8 mouse cellular contexts compared by ENCODE assay signal in the genomic region with DNA sequence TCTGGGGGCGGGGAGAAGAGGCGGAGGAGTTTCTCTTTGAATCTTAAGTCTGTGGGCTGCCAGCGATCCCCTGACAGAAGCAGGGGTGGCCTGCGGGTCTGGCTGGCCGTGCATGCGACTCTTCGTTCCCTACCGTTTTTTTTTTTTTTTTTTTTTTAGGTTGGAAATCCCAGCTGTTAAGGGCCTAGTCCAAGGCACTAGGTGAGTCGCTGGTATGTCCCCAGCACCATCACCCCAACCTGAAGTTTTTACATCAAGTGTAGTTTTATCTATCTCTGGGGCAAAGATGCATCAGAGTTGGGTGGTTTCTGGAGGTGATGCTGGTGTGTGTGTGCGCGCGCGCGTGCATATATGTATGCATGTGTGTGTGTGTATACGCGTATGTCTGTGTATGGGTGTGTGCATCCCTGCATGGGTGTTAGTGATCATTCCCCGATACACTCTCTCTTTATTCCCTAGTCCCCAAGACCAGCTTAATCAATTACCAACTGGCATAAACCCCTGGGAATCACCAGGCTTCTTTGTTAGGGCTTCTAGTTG. TPM values are rescaled to one million over a fixed set of nuclear protein-coding genes. Genes with fewer than 3 reads are reported as not detected.
DNase-seq lines count a peak whose midpoint lies in the region; ATAC-seq and TF ChIP-seq lines count a peak whose summit lies in the region.

No protein-coding gene starts in this region.

- H3K4me2 ChIP-seq in intestine, embryonic 14.5 days (ENCODE audit: low read length): peak overlapping the region; percentile 93
- peak overlapping the region; percentile 98 for H3K4me2 ChIP-seq in midbrain, postnatal 0 days (ENCODE audit: low read depth, low read length, poor library complexity, severe bottlenecking)

- no peak overlapping the region for H3K27ac ChIP-seq in layer of hippocampus, adult 2 months
- H3K27ac ChIP-seq in embryonic facial prominence, embryonic 10.5 days (replicated peaks): no peak overlapping the region
- no peak overlapping the region for H3K27ac ChIP-seq in intestine, embryonic 14.5 days (ENCODE audit: low read depth)
- no peak overlapping the region for H3K27ac ChIP-seq in midbrain, postnatal 0 days (ENCODE audit: low read depth, low read length)

- no peak overlapping the region for H3K9ac ChIP-seq in intestine, embryonic 14.5 days (ENCODE audit: low read length)
- H3K9ac ChIP-seq in midbrain, postnatal 0 days (replicated peaks; ENCODE audit: low read length, poor library complexity, severe bottlenecking): 0 out of 2 replicates have a peak overlapping the region, but pooled peaks have one; percentile 91

- WGBS in embryonic facial prominence, embryonic 10.5 days: 6% methylated on average over 17 of the region's 17 CpGs
- WGBS in intestine, embryonic 14.5 days: 12% methylated on average over 17 of the region's 17 CpGs
- 7% methylated on average over 17 of the region's 17 CpGs for WGBS in midbrain, postnatal 0 days

- no peaks in the 10 kb centered on the region for H3K36me3 ChIP-seq in embryonic facial prominence, embryonic 10.5 days (replicated peaks)
- H3K36me3 ChIP-seq in intestine, embryonic 14.5 days (ENCODE audit: control insufficient read depth, insufficient read depth, low read length): no peaks in the 10 kb centered on the region
- H3K36me3 ChIP-seq in midbrain, postnatal 0 days (ENCODE audit: insufficient read depth, low read length): no peaks in the 10 kb centered on the region

- peaks cover 87% of the 10 kb centered on the region for H3K27me3 ChIP-seq in embryonic facial prominence, embryonic 10.5 days (replicated peaks; ENCODE audit: low read depth, poor library complexity, severe bottlenecking)
- H3K27me3 ChIP-seq in intestine, embryonic 14.5 days (replicated peaks; ENCODE audit: control insufficient read depth, insufficient read depth, low read length): peaks cover 64% of the 10 kb centered on the region
- peaks cover 46% of the 10 kb centered on the region for H3K27me3 ChIP-seq in midbrain, postnatal 0 days (ENCODE audit: insufficient read depth, low read length)

- peaks cover 70% of the 10 kb centered on the region for H3K4me1 ChIP-seq in embryonic facial prominence, embryonic 10.5 days
- H3K4me1 ChIP-seq in intestine, embryonic 14.5 days (replicated peaks; ENCODE audit: control insufficient read depth, insufficient read depth, low read length): peaks cover 41% of the 10 kb centered on the region
- 0 out of 2 replicates have a peak, but pooled peaks cover 4% of the 10 kb centered on the region for H3K4me1 ChIP-seq in midbrain, postnatal 0 days (ENCODE audit: insufficient read depth, low read length)

- no peak for DNase-seq in layer of hippocampus, adult 2 months (ENCODE audit: low spot score in 2 of 2)
- DNase-seq in layer of hippocampus, postnatal 36 days: no peak
- DNase-seq in embryonic facial prominence, embryonic 10.5 days (ENCODE audit: low spot score): no peak
- no peak for DNase-seq in intestine, embryonic 14.5 days (ENCODE audit: low spot score)
- no peak for DNase-seq in midbrain, postnatal 0 days (ENCODE audit: low spot score)
- DNase-seq in ovary, postnatal 36 days (ENCODE audit: low spot score): no peak
- DNase-seq in right cerebral cortex, postnatal 14 days: no peak
- no peak for DNase-seq in embryo, embryonic 9.5 days (ENCODE audit: extremely low spot score)

- no peaks in the 10 kb centered on the region for H3K9me3 ChIP-seq in embryonic facial prominence, embryonic 10.5 days
- no peaks in the 10 kb centered on the region for H3K9me3 ChIP-seq in intestine, embryonic 14.5 days (ENCODE audit: control insufficient read depth, low read length)
- no peaks in the 10 kb centered on the region for H3K9me3 ChIP-seq in midbrain, postnatal 0 days (ENCODE audit: low read length)

- ATAC-seq in intestine, embryonic 14.5 days (replicated peaks; ENCODE audit: low FRiP score, low TSS enrichment, low read depth): no peak
- ATAC-seq in midbrain, postnatal 0 days (ENCODE audit: low FRiP score): no peak

- peak overlapping the region; percentile 40; the same call in 1 of the 2 replicates for H3K4me3 ChIP-seq in layer of hippocampus, adult 2 months
- peak overlapping the region; percentile 63 for H3K4me3 ChIP-seq in embryonic facial prominence, embryonic 10.5 days
- peak overlapping the region; percentile 59 for H3K4me3 ChIP-seq in intestine, embryonic 14.5 days (ENCODE audit: low read depth, low read length)
- H3K4me3 ChIP-seq in midbrain, postnatal 0 days (ENCODE audit: low read depth, low read length): peak overlapping the region; percentile 68; the same call in 1 of the 2 replicates

- TF ChIP-seq CTCF in layer of hippocampus, adult 2 months (conservative IDR thresholded peaks at IDR 0.05): no peak
- no peak for TF ChIP-seq CTCF in midbrain, postnatal 0 days (IDR thresholded peaks at IDR 0.05)

RNA-seq across cellular contexts. Expression of a gene that starts 1.1 kb away (rescaled TPM):
- 1 to 10 TPM; 1.4 to 1.9 TPM for total RNA-seq in layer of hippocampus, adult 2 months (2021)
- total RNA-seq in layer of hippocampus, postnatal 36 days (2021): 1 to 10 TPM; 1.2 to 1.6 TPM
- 3.7 and 6.7 TPM in 2 replicates for polyA plus RNA-seq in embryonic facial prominence, embryonic 10.5 days (2016; fragmentation: Nextera tagmentation; extraction: Ambion mirVana)
- polyA plus RNA-seq in intestine, embryonic 14.5 days (2014; fragmentation: Nextera tagmentation; extraction: Ambion mirVana): 0.69 and 1.8 TPM in 2 replicates
- total RNA-seq in midbrain, postnatal 0 days (2014; rRNA removed): 0.94 and 2.2 TPM in 2 replicates
- 2.2 and 2.3 TPM in 2 replicates for polyA plus RNA-seq in midbrain, postnatal 0 days (2015; fragmentation: Nextera tagmentation; extraction: Ambion mirVana)

RNA-seq across cellular contexts. Expression of a gene that starts 28.8 kb away (rescaled TPM):
- total RNA-seq in layer of hippocampus, adult 2 months (2021): 10 to 100 TPM; 87.3 to 99.8 TPM
- 10 to 100 TPM; 82.4 to 91.5 TPM for total RNA-seq in layer of hippocampus, postnatal 36 days (2021)
- 7.7 and 9.8 TPM in 2 replicates for polyA plus RNA-seq in embryonic facial prominence, embryonic 10.5 days (2016; fragmentation: Nextera tagmentation; extraction: Ambion mirVana)
- 23.4 and 24.5 TPM in 2 replicates for polyA plus RNA-seq in intestine, embryonic 14.5 days (2014; fragmentation: Nextera tagmentation; extraction: Ambion mirVana)
- total RNA-seq in midbrain, postnatal 0 days (2014; rRNA removed): 72.2 and 85.8 TPM in 2 replicates
- 101 and 102 TPM in 2 replicates for polyA plus RNA-seq in midbrain, postnatal 0 days (2015; fragmentation: Nextera tagmentation; extraction: Ambion mirVana)

RNA-seq across cellular contexts. Expression of a gene that starts 30.6 kb away (rescaled TPM):
- 1 to 10 TPM; 2.1 to 3.3 TPM for total RNA-seq in layer of hippocampus, adult 2 months (2021)
- 1 to 10 TPM; 2.2 to 3.4 TPM for total RNA-seq in layer of hippocampus, postnatal 36 days (2021)
- polyA plus RNA-seq in embryonic facial prominence, embryonic 10.5 days (2016; fragmentation: Nextera tagmentation; extraction: Ambion mirVana): 0.27 and 0.65 TPM in 2 replicates
- polyA plus RNA-seq in intestine, embryonic 14.5 days (2014; fragmentation: Nextera tagmentation; extraction: Ambion mirVana): 0.42 and 0.55 TPM in 2 replicates
- total RNA-seq in midbrain, postnatal 0 days (2014; rRNA removed): 5.9 and 7.2 TPM in 2 replicates
- 2.9 and 3.4 TPM in 2 replicates for polyA plus RNA-seq in midbrain, postnatal 0 days (2015; fragmentation: Nextera tagmentation; extraction: Ambion mirVana)
